Mouse (Mus musculus): ENCODE results near the gene Psmc6. TPM values are rescaled to one million over a fixed set of nuclear protein-coding genes. Genes with fewer than 3 reads are reported as not detected.
A peak's percentile ranks its signal among the peaks of the same experiment; 100 is the strongest.

Psmc6 gene
- total and polyA plus RNA-seq, 3 experiments, result 125 to 270 (median 208) TPM

DNA sequence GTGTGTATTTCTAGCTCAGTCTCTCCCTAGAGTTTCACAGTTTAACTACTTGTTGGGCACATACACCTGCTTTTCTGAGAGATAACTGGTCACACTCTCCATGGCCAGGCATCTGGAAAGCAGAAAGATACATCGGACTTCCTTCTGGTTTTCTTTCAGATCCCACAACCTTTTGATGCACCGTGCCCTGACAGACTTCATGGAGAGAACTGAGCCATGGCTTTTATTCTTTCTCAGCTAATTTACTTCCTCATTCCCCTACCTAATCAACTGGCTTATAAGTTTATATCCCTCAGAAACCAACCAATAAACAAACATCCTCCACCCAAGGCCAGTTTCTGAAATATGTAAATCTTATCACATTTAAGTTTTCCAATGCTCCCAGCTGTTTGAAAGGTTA lies 7.1 kb upstream of the Psmc6 start (continued):
- TF ChIP-seq ZMIZ1 (IDR thresholded peaks at IDR 0.05; ENCODE audit: low read depth, low read length), result no peak

DNA sequence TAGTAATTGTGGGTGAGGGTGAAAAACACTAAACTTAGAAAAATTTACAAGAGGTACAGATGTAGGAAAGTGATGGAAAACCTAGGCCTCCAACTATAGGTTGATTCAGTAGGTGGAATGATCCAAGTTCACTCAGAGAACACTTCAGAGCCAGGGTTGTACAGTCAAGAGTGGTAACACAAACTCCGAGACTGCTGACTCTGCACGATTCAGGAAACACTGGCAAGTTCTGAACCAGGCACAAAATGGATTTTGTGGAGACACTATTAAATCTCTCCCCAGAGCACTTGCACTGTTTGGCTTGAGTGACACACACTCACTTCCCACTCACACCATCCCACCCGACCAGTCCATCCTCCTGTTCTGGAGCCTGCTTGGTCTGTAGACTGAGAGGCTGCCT lies 6.3 kb upstream of the Psmc6 start:
- H3K4me1 ChIP-seq (ENCODE audit: control insufficient read depth in 1 of 2, insufficient read depth in 2 of 2, low read length in 2 of 2), result peaks cover 32 to 34% of the 10 kb centered on the region in 2 experiments
- no peak for DNase-seq (ENCODE audit: low read depth, low spot score)

DNA sequence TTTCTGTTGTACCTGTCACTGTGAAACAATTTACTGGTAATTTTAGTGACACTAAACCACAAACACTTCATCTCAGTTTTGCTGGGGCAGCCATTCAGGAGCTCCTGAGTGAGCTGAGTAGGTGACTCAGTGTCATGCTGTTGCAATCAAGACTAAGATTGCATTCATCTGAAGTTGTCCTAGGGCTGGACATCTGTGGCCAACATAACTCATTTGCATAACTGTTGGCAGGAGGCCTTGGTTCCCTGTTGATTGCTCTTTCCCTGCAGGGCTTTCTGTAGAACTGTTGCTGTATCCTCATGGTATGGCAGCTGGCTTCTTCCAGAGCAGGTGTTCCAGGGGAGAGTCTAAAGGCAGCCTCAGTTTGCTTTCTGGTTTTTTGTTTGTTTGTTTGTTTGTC lies 4.1 kb upstream of the Psmc6 start:
- H3K79me2 ChIP-seq (ENCODE audit: control insufficient read depth, insufficient read depth, low read length, poor library complexity), result peaks cover 8% of the 10 kb centered on the region
- no peak for TF ChIP-seq SIN3A (IDR thresholded peaks at IDR 0.05; ENCODE audit: low read length)
- TF ChIP-seq BHLHE40 (IDR thresholded peaks at IDR 0.05; ENCODE audit: borderline replicate concordance, low read depth, low read length), result no peak
- no peak for TF ChIP-seq TBP (IDR thresholded peaks at IDR 0.05; ENCODE audit: low read depth, low read length)
- peak in 1 of 2 experiments; percentile 35; a peak in 1 of 4 replicates for TF ChIP-seq EP300 (IDR thresholded peaks at IDR 0.05; ENCODE audit: low read depth in 1 of 2, low read length in 2 of 2)
- TF ChIP-seq ETS1 (IDR thresholded peaks at IDR 0.05; ENCODE audit: low read depth, low read length), result peak; percentile 37; the same call in 1 of the 2 replicates
- TF ChIP-seq TAL1 (IDR thresholded peaks at IDR 0.05; ENCODE audit: low read length), result no peak
- no peak for TF ChIP-seq NELFE (IDR thresholded peaks at IDR 0.05; ENCODE audit: low read depth, low read length)
- TF ChIP-seq SMC3 (IDR thresholded peaks at IDR 0.05; ENCODE audit: low read depth, low read length), result no peak
- peaks cover 27 to 31% of the 10 kb centered on the region in 2 experiments for H3K4me1 ChIP-seq (ENCODE audit: control insufficient read depth in 1 of 2, insufficient read depth in 2 of 2, low read length in 2 of 2)
- H3K36me3 ChIP-seq (ENCODE audit: control insufficient read depth in 1 of 2, insufficient read depth in 2 of 2, low read length in 2 of 2), result peaks cover 0 to 52% of the 10 kb centered on the region in 2 experiments; a peak in 2 of 4 replicates
- peak overlapping the region; percentile 24; the same call in 1 of the 2 replicates for H3K9ac ChIP-seq (ENCODE audit: control insufficient read depth, low read depth, low read length, poor library complexity, severe bottlenecking)
- no peaks in the 10 kb centered on the region for H3K27me3 ChIP-seq (ENCODE audit: control insufficient read depth in 1 of 2, insufficient read depth in 2 of 2, low read length in 2 of 2)
- H3K9me3 ChIP-seq (replicated peaks; ENCODE audit: insufficient read depth, low read length), result no peaks in the 10 kb centered on the region
- DNase-seq (ENCODE audit: low read depth, low spot score), result peak; percentile 63
- H3K27ac ChIP-seq (ENCODE audit: control insufficient read depth, low read depth, low read length), result peak overlapping the region; percentile 75
- H3K4me3 ChIP-seq (ENCODE audit: control insufficient read depth in 1 of 2, insufficient read depth in 1 of 2, low read depth in 2 of 2, low read length in 2 of 2), result no peak overlapping the region

More for the DNA sequence above, 6.3 kb upstream of the Psmc6 start:
- H3K79me2 ChIP-seq (ENCODE audit: control insufficient read depth, insufficient read depth, low read length, poor library complexity), result peaks cover 5% of the 10 kb centered on the region
- H3K4me3 ChIP-seq (ENCODE audit: control insufficient read depth in 1 of 2, insufficient read depth in 1 of 2, low read depth in 2 of 2, low read length in 2 of 2), result no peak overlapping the region
- H3K36me3 ChIP-seq (ENCODE audit: control insufficient read depth in 1 of 2, insufficient read depth in 2 of 2, low read length in 2 of 2), result peaks cover 0 to 58% of the 10 kb centered on the region in 2 experiments; a peak in 2 of 4 replicates
- H3K9ac ChIP-seq (ENCODE audit: control insufficient read depth, low read depth, low read length, poor library complexity, severe bottlenecking), result no peak overlapping the region
- TF ChIP-seq HCFC1 (IDR thresholded peaks at IDR 0.05; ENCODE audit: low read depth, low read length) (no peak), EP300 (IDR thresholded peaks at IDR 0.05; ENCODE audit: low read depth in 1 of 2, low read length in 2 of 2) (no peak), MEF2A (IDR thresholded peaks at IDR 0.05; ENCODE audit: extremely low read depth, insufficient replicate concordance, low read depth, low read length, poor library complexity, severe bottlenecking) (no peak), MAFK (IDR thresholded peaks at IDR 0.05; ENCODE audit: borderline replicate concordance, low read depth, low read length) (peak; percentile 50; the same call in 1 of the 2 replicates)
- H3K27ac ChIP-seq (ENCODE audit: control insufficient read depth, low read depth, low read length), result peak overlapping the region; percentile 27; the same call in 1 of the 2 replicates
- H3K9me3 ChIP-seq (replicated peaks; ENCODE audit: insufficient read depth, low read length), result no peaks in the 10 kb centered on the region
- no peaks in the 10 kb centered on the region for H3K27me3 ChIP-seq (ENCODE audit: control insufficient read depth in 1 of 2, insufficient read depth in 2 of 2, low read length in 2 of 2)
